Comparison of ENCODE assay signal across 23 mouse cellular contexts in genomic region chr1:192103176-192103575, GRCm38 (mm10). TPM values are rescaled to one million over a fixed set of nuclear protein-coding genes. Genes with fewer than 3 reads are reported as not detected.
A peak's percentile ranks its signal among the peaks of the same experiment; 100 is the strongest.
DNase-seq lines count a peak whose midpoint lies in the region; ATAC-seq and TF ChIP-seq lines count a peak whose summit lies in the region.
"Had no signal": no experiment of that assay in that cellular context is flagged by ENCODE, and none has a peak within 500 bp of the region (broad histone marks: within the 10 kb centered on the region; RNA-seq: fewer than 3 reads in every experiment).

No protein-coding gene starts in this region.

- intact Hi-C loops in heart, postnatal 10 days (cut with DNase I), result loop anchor here (10.0 kb wide), 1 partner anchor 508 kb away; no protein-coding TSS in a partner anchor

- H3K36me3 ChIP-seq in heart, embryonic 12.5 days, result peaks cover 38% of the 10 kb centered on the region
- H3K36me3 ChIP-seq in kidney, adult 2 months (ENCODE audit: control insufficient read depth, insufficient read depth, low read length), result no peaks in the 10 kb centered on the region; the same call in 1 of the 2 replicates
- peaks cover 23% of the 10 kb centered on the region for H3K36me3 ChIP-seq in kidney, embryonic 16.5 days (ENCODE audit: insufficient read depth, low read length)
- peaks cover 12% of the 10 kb centered on the region for H3K36me3 ChIP-seq in liver, postnatal 0 days (replicated peaks; ENCODE audit: insufficient read depth, low read length)

- no peak for TF ChIP-seq POLR2A in kidney, adult 2 months (IDR thresholded peaks at IDR 0.05; ENCODE audit: low read depth, low read length)

- H3K9me3 ChIP-seq in heart, embryonic 12.5 days (replicated peaks), result no peaks in the 10 kb centered on the region
- no peaks in the 10 kb centered on the region for H3K9me3 ChIP-seq in kidney, embryonic 16.5 days (ENCODE audit: low read length)
- no peaks in the 10 kb centered on the region for H3K9me3 ChIP-seq in liver, postnatal 0 days (ENCODE audit: low read length)
- H3K9me3 ChIP-seq: embryonic facial prominence, embryonic 10.5 days; forebrain, embryonic 10.5 days; hindbrain, embryonic 15.5 days; midbrain, embryonic 10.5 days; neural tube, embryonic 15.5 days; stomach, embryonic 15.5 days had no signal

- TF ChIP-seq EP300 in liver, postnatal 0 days (IDR thresholded peaks at IDR 0.05; ENCODE audit: low read depth), result no peak

- H3K27me3 ChIP-seq in heart, embryonic 12.5 days (replicated peaks), result no peaks in the 10 kb centered on the region
- no peaks in the 10 kb centered on the region for H3K27me3 ChIP-seq in kidney, adult 2 months (replicated peaks; ENCODE audit: control insufficient read depth, insufficient read depth, low read length)
- no peaks in the 10 kb centered on the region for H3K27me3 ChIP-seq in kidney, embryonic 16.5 days (ENCODE audit: insufficient read depth, low read length)
- H3K27me3 ChIP-seq in liver, postnatal 0 days (ENCODE audit: insufficient read depth, low read length), result no peaks in the 10 kb centered on the region
- H3K27me3 ChIP-seq: hindbrain, embryonic 15.5 days; neural tube, embryonic 15.5 days; stomach, embryonic 15.5 days had no signal

- no peak overlapping the region for H3K4me3 ChIP-seq in heart, embryonic 12.5 days
- no peak overlapping the region for H3K4me3 ChIP-seq in kidney, adult 2 months (ENCODE audit: insufficient read depth, low read depth, low read length)
- no peak overlapping the region for H3K4me3 ChIP-seq in kidney, embryonic 16.5 days (ENCODE audit: low read length)
- H3K4me3 ChIP-seq in liver, postnatal 0 days (ENCODE audit: low read depth, low read length), result no peak overlapping the region
- H3K4me3 ChIP-seq: embryonic facial prominence, embryonic 10.5 days; forebrain, embryonic 10.5 days; hindbrain, embryonic 15.5 days; midbrain, embryonic 10.5 days; neural tube, embryonic 15.5 days; stomach, embryonic 15.5 days had no signal

- peaks cover 22% of the 10 kb centered on the region for H3K4me1 ChIP-seq in heart, embryonic 12.5 days (replicated peaks)
- peaks cover 17% of the 10 kb centered on the region for H3K4me1 ChIP-seq in kidney, adult 2 months (ENCODE audit: control insufficient read depth, insufficient read depth, low read length)
- H3K4me1 ChIP-seq in kidney, embryonic 16.5 days (ENCODE audit: insufficient read depth, low read length), result no peaks in the 10 kb centered on the region
- peaks cover 10% of the 10 kb centered on the region for H3K4me1 ChIP-seq in liver, postnatal 0 days (ENCODE audit: insufficient read depth)
- H3K4me1 ChIP-seq: embryonic facial prominence, embryonic 10.5 days; forebrain, embryonic 10.5 days; hindbrain, embryonic 15.5 days; midbrain, embryonic 10.5 days; neural tube, embryonic 15.5 days; stomach, embryonic 15.5 days had no signal

- no peak for TF ChIP-seq CTCF in kidney, adult 2 months (conservative IDR thresholded peaks at IDR 0.05; ENCODE audit: insufficient read depth, insufficient read length, low read depth, low read length)
- TF ChIP-seq CTCF in liver, postnatal 0 days (IDR thresholded peaks at IDR 0.05; ENCODE audit: low read depth), result no peak

- 0 out of 2 replicates have a peak overlapping the region, but pooled peaks have one; percentile 2 for H3K27ac ChIP-seq in heart, embryonic 12.5 days (ENCODE audit: poor library complexity, severe bottlenecking)
- H3K27ac ChIP-seq in kidney, adult 2 months (ENCODE audit: insufficient read depth, low read depth, low read length), result peak overlapping the region; percentile 67
- H3K27ac ChIP-seq in kidney, embryonic 16.5 days (ENCODE audit: low read length), result peak overlapping the region; percentile 69
- H3K27ac ChIP-seq in liver, postnatal 0 days (ENCODE audit: low read depth), result peak overlapping the region; percentile 39; the same call in 1 of the 2 replicates
- H3K27ac ChIP-seq: embryonic facial prominence, embryonic 10.5 days; forebrain, embryonic 10.5 days; hindbrain, embryonic 15.5 days; midbrain, embryonic 10.5 days; neural tube, embryonic 15.5 days; stomach, embryonic 15.5 days had no signal

- H3K4me2 ChIP-seq in heart, embryonic 12.5 days, result no peak overlapping the region
- no peak overlapping the region for H3K4me2 ChIP-seq in kidney, embryonic 16.5 days (replicated peaks; ENCODE audit: low read depth, low read length)
- no peak overlapping the region for H3K4me2 ChIP-seq in liver, postnatal 0 days (ENCODE audit: low read depth, low read length)
- H3K4me2 ChIP-seq: hindbrain, embryonic 15.5 days; neural tube, embryonic 15.5 days; stomach, embryonic 15.5 days had no signal

- ATAC-seq in heart, embryonic 12.5 days (ENCODE audit: insufficient number of reproducible peaks, low FRiP score), result no peak
- 0 out of 2 replicates have a peak, but pooled peaks have one; percentile 39 for ATAC-seq in kidney, embryonic 16.5 days (ENCODE audit: low FRiP score, low TSS enrichment)
- no peak for ATAC-seq in liver, postnatal 0 days
- ATAC-seq: CD4-positive, CD25-positive, alpha-beta regulatory T cell, adult 4 months; forebrain, embryonic 16.5 days had no signal

- WGBS in heart, embryonic 12.5 days, result 61% methylated on average over 6 of the region's 6 CpGs
- 33% methylated on average over 6 of the region's 6 CpGs for WGBS in kidney, adult 2 months
- WGBS in kidney, embryonic 16.5 days, result 73% methylated on average over 6 of the region's 6 CpGs
- WGBS in liver, postnatal 0 days (ENCODE audit: insufficient replicate concordance), result 75% methylated on average over 6 of the region's 6 CpGs

- no peak overlapping the region for H3K9ac ChIP-seq in heart, embryonic 12.5 days
- no peak overlapping the region for H3K9ac ChIP-seq in kidney, embryonic 16.5 days (replicated peaks; ENCODE audit: low read length)
- no peak overlapping the region for H3K9ac ChIP-seq in liver, postnatal 0 days (replicated peaks)
- H3K9ac ChIP-seq: hindbrain, embryonic 15.5 days; neural tube, embryonic 15.5 days; stomach, embryonic 15.5 days had no signal

- no peak for DNase-seq in heart, postnatal 10 days
- DNase-seq in kidney, adult 2 months, result peak; percentile 83
- no peak for DNase-seq in kidney, postnatal 4 days
- DNase-seq in liver, postnatal 0 days, result no peak
- no peak for DNase-seq in cerebellum, postnatal 10 days
- DNase-seq in cerebellum, adult 11 months, result no peak
- DNase-seq: adrenal gland, postnatal 36 days; cerebellum, adult 9-11 months; gastrocnemius, postnatal 14 days; lung, postnatal 10 days; right cerebral cortex, adult 18-20 months; right cerebral cortex, postnatal 4 days; thymus, postnatal 25 days had no signal

RNA-seq across cellular contexts. Expression of gene Traf5, which starts 10.8 kb away (rescaled TPM):
- 10.6 and 10.8 TPM in 2 replicates for polyA plus RNA-seq in heart, embryonic 12.5 days (2016; fragmentation: Nextera tagmentation; extraction: Ambion mirVana)
- 10 to 100 TPM in 1 of 2 experiments, 1 to 10 TPM in 1; 8.6 to 11.7 TPM for total RNA-seq in heart, postnatal 10 days (2021)
- 10.1 and 13.6 TPM in 2 replicates for polyA plus RNA-seq in kidney, adult 2 months (2012; rRNA removed)
- polyA plus RNA-seq in kidney, embryonic 16.5 days (2015; fragmentation: Nextera tagmentation; extraction: Ambion mirVana), result 23.6 and 25.2 TPM in 2 replicates
- polyA plus RNA-seq in liver, postnatal 0 days (2015; fragmentation: Nextera tagmentation; extraction: Ambion mirVana), result 3.4 and 4.2 TPM in 2 replicates

RNA-seq across cellular contexts. Expression of gene Rcor3, which starts 34.7 kb away (rescaled TPM):
- polyA plus RNA-seq in heart, embryonic 12.5 days (2016; fragmentation: Nextera tagmentation; extraction: Ambion mirVana), result 31.3 and 31.6 TPM in 2 replicates
- 10 to 100 TPM; 44.2 TPM for total RNA-seq in heart, postnatal 10 days (2021)
- 31.1 and 41.2 TPM in 2 replicates for polyA plus RNA-seq in kidney, adult 2 months (2012; rRNA removed)
- polyA plus RNA-seq in kidney, embryonic 16.5 days (2015; fragmentation: Nextera tagmentation; extraction: Ambion mirVana), result 26.3 and 27.1 TPM in 2 replicates
- polyA plus RNA-seq in liver, postnatal 0 days (2015; fragmentation: Nextera tagmentation; extraction: Ambion mirVana), result 6.2 and 7.2 TPM in 2 replicates

Comparison
In these comparisons a context has a peak if more than half of its experiments do, and no peak if none do; other contexts are left out.
1. H3K27ac ChIP-seq: peak in every context shown above with its lines; median percentile 69 in kidney, embryonic 16.5 days; 67 in kidney, adult 2 months; 39 in liver, postnatal 0 days; 2 in heart, embryonic 12.5 days.